Mouse (Mus musculus) midbrain, embryonic 13.5 days (tissue): ENCODE measurements around the gene Map3k6. TPM values are rescaled to one million over a fixed set of nuclear protein-coding genes. Genes with fewer than 3 reads are reported as not detected.
A peak's percentile ranks its signal among the peaks of the same experiment; 100 is the strongest.

Source experiments
- ATAC-seq: fragments of 200-750 bp; cut with Nextera tagmentation; 2 replicates; pipeline ENCODE4 v1.8.0; 2017; ENCODE audit warnings: mild to moderate bottlenecking, moderate TSS enrichment, moderate library complexity
- H3K27ac ChIP-seq: fragments of 300-500 bp; sonication (generic); 2 replicates; pipeline ENCODE4 v1.5.1; 2015; ENCODE audit warnings: inconsistent platforms, mild to moderate bottlenecking, moderate library complexity
- H3K27me3 ChIP-seq: fragments of 300-500 bp; sonication (generic); 2 replicates; pipeline ENCODE4 v1.6.1; 2015; ENCODE audit warnings: mild to moderate bottlenecking, inconsistent platforms
- H3K36me3 ChIP-seq: fragments of 300-500 bp; sonication (generic); 2 replicates; pipeline ENCODE4 v1.6.1; 2015; ENCODE audit warnings: mild to moderate bottlenecking, inconsistent platforms
- H3K4me1 ChIP-seq: fragments of 300-500 bp; sonication (generic); replicated peaks from 2 replicates; pipeline ENCODE4 v1.6.1; 2015; ENCODE audit warnings: inconsistent platforms
- H3K4me2 ChIP-seq: fragments of 300-500 bp; sonication (generic); replicated peaks from 2 replicates; pipeline ENCODE4 v1.6.1; 2015; ENCODE audit warnings: moderate library complexity, mild to moderate bottlenecking, inconsistent platforms
- H3K4me3 ChIP-seq: fragments of 300-500 bp; sonication (generic); replicated peaks from 2 replicates; pipeline ENCODE4 v1.5.1; 2015; ENCODE audit warnings: mild to moderate bottlenecking, inconsistent platforms
- H3K9ac ChIP-seq: fragments of 300-500 bp; sonication (generic); replicated peaks from 2 replicates; pipeline ENCODE4 v1.6.1; 2015; ENCODE audit warnings: mild to moderate bottlenecking, inconsistent platforms
- H3K9me3 ChIP-seq: fragments of 300-500 bp; sonication (generic); 2 replicates; pipeline ENCODE4 v1.6.1; 2016; ENCODE audit warnings: mild to moderate bottlenecking, inconsistent platforms
- WGBS: fragments of 180-500 bp; shearing (Covaris S2); methylation state at CpG from one replicate; pipeline ENCODE4 v1.1.7; 2015; 5-methylcytosine and 5-hydroxymethylcytosine counted together
- microRNA-seq: library from miRNA; unstranded; fragments of <30 nt; microRNA quantifications from one replicate; pipeline ENCODE4, GENCODE M21; 2016
- polyA plus RNA-seq: library from polyadenylated mRNA; unstranded; fragments of >200 nt; fragmentation: Nextera tagmentation; extraction: Ambion mirVana; gene quantifications from 2 replicates; pipeline ENCODE4 v1.2.1, GENCODE M21; 2015

Gene Map3k6
- polyA plus RNA-seq, 1 experiment from 2014 or later: 2.3 TPM

DNA sequence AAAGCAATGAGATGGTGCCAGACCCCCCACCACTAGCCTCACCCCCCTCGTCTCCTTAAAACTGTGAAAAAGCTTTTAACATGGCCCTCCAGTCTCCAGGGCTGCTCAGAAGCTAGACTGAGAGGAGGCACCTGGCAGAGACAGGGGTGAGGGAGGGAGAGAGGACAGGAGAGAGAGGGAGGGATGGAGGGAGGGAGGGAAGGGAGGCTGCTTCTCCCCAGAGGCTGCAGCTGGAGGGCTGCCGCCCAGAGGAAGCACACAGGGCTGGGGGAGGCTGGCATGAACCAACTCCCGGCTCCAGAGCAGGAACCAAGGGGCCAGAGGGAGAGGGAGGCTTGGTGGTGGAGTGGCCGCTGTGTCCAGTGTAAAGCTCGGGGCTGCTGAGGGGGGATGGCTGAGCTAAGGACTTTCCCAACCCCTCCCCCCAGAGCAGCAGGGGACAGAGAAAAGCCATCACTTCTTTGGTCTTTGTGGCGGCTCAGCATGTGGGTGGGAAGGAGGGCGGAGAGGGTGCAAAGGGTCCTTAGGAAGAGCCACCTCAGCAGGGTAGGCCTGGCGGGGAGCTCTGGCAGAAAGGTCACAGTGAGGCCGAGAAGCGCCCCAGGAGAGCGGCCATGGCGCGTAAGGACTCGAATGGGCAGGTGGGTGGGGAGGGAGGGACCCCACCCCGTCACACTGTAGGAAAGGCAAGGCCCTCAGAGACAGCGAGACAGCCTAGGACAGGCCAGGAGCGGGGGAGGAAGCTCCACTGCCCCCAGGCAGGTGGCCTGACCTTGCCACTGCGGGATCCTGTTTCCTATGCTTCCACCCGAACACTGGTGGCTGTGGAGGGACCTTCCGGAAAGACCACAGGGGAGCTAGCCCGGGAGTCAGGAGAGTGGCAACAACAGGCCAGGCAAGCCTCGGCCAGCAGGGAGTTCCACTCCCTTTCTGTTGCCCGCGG is 52.6 kb downstream of the Map3k6 start:
- WGBS: 10% methylated on average over 24 of the region's 24 CpGs
- H3K27ac ChIP-seq: peak overlapping the region; percentile 52
- H3K4me3 ChIP-seq: no peak overlapping the region
- H3K4me1 ChIP-seq: peaks cover 34% of the 10 kb centered on the region
- H3K4me2 ChIP-seq: peak overlapping the region; percentile 9; the same call in 1 of the 2 replicates
- H3K27me3 ChIP-seq: peaks cover 6% of the 10 kb centered on the region; the same call in 1 of the 2 replicates
- peak; percentile 46; the same call in 1 of the 2 replicates for ATAC-seq
- peak overlapping the region; percentile 44; the same call in 1 of the 2 replicates for H3K9ac ChIP-seq
- H3K36me3 ChIP-seq: peaks cover 38% of the 10 kb centered on the region
- no peaks in the 10 kb centered on the region for H3K9me3 ChIP-seq

DNA sequence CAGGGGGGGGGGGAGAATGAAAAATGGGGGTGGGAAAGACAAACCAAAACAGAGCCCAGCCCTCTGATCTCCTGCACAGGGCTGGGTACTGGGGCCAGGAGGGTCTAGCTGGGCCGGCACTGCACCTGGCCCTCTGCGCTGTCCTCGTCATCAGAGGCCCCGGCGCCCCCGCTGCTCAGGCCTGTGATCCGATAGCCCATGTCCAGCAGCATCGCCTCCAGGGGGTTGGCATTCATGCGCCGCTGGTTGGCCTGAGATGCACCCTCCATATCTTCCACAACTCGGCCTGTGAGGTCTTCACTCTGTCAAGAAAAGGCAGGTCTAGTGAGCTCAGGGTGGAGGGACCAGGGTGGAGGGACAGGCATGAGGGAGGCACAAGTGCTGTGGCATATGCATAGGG is 53.5 kb downstream of the Map3k6 start:
- whole genome bisulfite sequencing: 33% methylated on average over 11 of the region's 11 CpGs
- peaks cover 6% of the 10 kb centered on the region; the same call in 1 of the 2 replicates for H3K27me3 ChIP-seq
- peak overlapping the region; percentile 44; the same call in 1 of the 2 replicates for H3K9ac ChIP-seq

DNA sequence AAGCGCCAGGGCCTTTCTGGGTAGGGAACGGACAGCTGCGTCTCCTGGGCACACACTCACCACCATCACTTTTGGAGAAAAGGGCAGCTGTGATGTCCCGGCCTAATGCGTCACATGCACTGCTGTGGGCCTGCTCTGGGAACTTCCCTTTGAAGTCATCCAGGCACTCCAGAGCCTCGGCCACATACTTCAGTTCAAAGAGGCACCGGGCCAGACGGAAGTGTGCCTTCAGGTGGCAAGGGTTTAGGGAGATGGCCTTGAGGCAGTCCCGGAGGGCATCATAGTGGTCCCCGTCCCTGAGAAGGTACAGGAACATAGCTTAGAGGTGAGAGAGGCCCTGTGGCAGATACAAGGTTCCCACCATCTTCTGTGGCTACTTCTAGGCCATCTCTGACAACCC is 56.7 kb downstream of the Map3k6 start:
- Histone ChIP-seq H3K36me3 (peaks cover 61% of the 10 kb centered on the region), H3K4me2 (no peak overlapping the region), H3K27me3 (peaks cover 6% of the 10 kb centered on the region; the same call in 1 of the 2 replicates), H3K9me3 (no peaks in the 10 kb centered on the region), H3K4me1 (peaks cover 50% of the 10 kb centered on the region), H3K9ac (0 out of 2 replicates have a peak overlapping the region, but pooled peaks have one; percentile 16), H3K4me3 (no peak overlapping the region), H3K27ac (no peak overlapping the region)
- 75% methylated on average over 10 of the region's 10 CpGs for WGBS
- ATAC-seq: 0 out of 2 replicates have a peak, but pooled peaks have one; percentile 2

More for the DNA sequence above, 53.5 kb downstream of the Map3k6 start:
- H3K9me3 ChIP-seq: no peaks in the 10 kb centered on the region
- ATAC-seq: no peak
- peaks cover 43% of the 10 kb centered on the region for H3K4me1 ChIP-seq
- no peak overlapping the region for H3K4me2 ChIP-seq
- H3K27ac ChIP-seq: no peak overlapping the region
- H3K4me3 ChIP-seq: no peak overlapping the region
- peaks cover 38% of the 10 kb centered on the region for H3K36me3 ChIP-seq

DNA sequence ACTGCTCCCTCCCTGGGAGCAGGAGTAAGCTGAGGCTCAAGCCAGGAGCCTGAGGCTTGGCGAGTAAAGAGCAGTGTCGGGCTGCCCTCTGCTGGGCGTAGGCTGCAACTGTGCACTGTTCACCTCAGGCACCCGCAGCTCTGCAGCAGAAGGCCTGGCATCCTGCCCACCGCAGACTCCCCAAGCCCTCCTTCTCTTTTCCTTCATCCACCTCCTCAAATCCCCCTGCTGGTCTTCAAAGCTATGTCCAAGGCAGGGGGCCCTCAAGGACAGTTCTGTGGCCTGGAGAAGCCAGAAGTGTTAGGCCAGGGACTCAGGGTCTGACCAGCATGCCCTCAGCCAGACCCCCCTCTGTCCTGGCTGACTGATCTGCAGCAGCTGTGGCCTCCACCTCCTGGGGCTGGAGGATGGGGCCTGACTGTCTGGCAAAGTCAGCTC is 57.2 kb downstream of the Map3k6 start:
- 0 out of 2 replicates have a peak overlapping the region, but pooled peaks have one; percentile 42 for H3K9ac ChIP-seq
- 7% methylated on average over 5 of the region's 5 CpGs for WGBS
- H3K27me3 ChIP-seq: peaks cover 6% of the 10 kb centered on the region; the same call in 1 of the 2 replicates
- H3K27ac ChIP-seq: peak overlapping the region; percentile 64
- H3K4me3 ChIP-seq: no peak overlapping the region
- H3K36me3 ChIP-seq: peaks cover 64% of the 10 kb centered on the region
- H3K9me3 ChIP-seq: no peaks in the 10 kb centered on the region
- ATAC-seq: peak; percentile 88
- peaks cover 47% of the 10 kb centered on the region for H3K4me1 ChIP-seq
- no peak overlapping the region for H3K4me2 ChIP-seq

DNA sequence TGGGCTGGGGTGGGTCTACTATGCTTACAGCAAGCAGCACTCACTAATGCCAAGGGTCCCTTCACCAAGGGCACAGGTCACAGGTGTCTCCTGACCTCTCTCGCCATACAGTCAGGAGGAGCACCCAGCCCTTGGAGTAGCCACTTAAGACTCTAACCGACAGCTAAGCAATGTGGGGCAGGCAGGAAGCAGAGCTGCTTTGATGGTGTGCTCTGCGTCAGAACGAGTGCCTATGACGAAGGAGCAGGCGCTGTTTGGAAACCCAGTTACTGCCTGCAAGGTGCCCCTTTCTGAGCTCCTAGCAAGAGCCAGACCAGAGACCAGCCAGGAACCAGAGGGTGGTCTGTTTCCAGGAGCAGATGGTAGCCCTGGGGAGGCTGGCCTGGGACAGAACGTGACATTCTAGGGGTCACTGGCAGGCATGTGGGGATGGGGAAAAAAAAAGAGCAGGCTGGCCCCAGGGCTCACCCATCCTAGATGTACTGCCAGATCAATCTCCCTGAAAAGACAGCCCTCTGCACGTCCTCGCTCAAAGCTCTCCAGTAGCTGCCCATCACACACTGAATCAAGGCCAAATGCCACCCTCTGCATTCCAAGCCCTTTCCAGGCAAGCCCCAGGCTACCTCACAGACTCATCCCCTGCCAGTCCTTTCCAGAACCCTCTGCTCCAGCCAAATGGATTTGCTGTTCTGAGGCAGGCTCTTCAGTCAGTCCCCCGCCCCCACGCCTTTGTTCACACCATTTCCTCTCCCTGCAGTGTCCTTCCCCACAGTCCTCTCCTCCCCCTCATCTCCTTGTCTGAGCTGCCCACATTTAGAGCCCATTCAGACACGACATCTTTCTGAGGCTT is 58.1 kb downstream of the Map3k6 start:
- no peak overlapping the region for H3K4me2 ChIP-seq
- H3K27me3 ChIP-seq: peaks cover 6% of the 10 kb centered on the region; the same call in 1 of the 2 replicates
- peak overlapping the region; percentile 36; the same call in 1 of the 2 replicates for H3K9ac ChIP-seq
- no peak for ATAC-seq
- H3K4me3 ChIP-seq: no peak overlapping the region
- peaks cover 38% of the 10 kb centered on the region for H3K4me1 ChIP-seq
- H3K27ac ChIP-seq: peak overlapping the region; percentile 64
- H3K9me3 ChIP-seq: no peaks in the 10 kb centered on the region
- peaks cover 71% of the 10 kb centered on the region for H3K36me3 ChIP-seq
- 42% methylated on average over 12 of the region's 12 CpGs for WGBS

DNA sequence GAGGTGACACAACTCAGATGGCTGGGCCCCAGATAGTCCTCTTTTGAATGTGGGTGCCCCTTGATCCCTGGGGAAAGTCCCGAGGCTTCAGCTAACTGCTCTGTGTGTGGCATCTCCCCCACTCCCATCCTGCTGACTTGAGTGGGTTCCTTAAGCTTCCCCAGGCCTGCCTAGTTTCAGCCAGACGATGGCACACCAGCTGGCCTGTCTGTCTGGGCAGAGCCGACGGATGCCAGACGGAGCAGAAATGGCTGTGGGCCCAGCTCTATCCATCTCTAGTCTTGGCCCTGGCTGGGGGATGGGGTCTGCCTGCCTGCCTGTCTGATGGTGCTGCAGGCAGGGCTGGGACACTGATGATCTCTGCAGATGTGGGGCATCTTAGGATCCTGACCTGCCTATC is 59.1 kb downstream of the Map3k6 start:
- Histone ChIP-seq H3K4me2 (no peak overlapping the region), H3K4me3 (no peak overlapping the region), H3K27me3 (no peaks in the 10 kb centered on the region), H3K4me1 (peaks cover 31% of the 10 kb centered on the region), H3K36me3 (peaks cover 71% of the 10 kb centered on the region), H3K9me3 (no peaks in the 10 kb centered on the region), H3K9ac (0 out of 2 replicates have a peak overlapping the region, but pooled peaks have one; percentile 32), H3K27ac (peak overlapping the region; percentile 64)
- 70% methylated on average over 5 of the region's 5 CpGs for WGBS
- no peak for ATAC-seq

DNA sequence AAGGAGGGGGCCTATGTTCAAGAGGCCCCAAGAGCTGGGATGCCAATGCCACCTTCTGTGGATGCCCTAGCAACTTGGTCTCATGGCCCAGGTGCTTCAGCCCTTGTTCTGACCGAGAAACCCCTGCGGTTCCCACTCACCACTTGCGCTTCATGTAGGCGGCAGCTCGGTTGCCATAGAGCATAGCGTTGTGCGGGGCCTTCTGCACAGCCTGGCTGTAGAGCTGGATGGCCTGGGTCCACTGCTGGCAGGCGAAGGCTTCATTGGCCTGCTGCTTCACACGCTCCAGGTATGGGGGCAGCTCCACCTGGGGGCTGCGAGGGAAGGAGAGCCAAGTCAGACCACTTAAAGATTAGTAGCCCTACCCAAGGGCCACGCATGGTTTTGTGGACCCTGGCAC is 59.8 kb downstream of the Map3k6 start:
- Histone ChIP-seq H3K36me3 (peaks cover 68% of the 10 kb centered on the region), H3K9ac (no peak overlapping the region), H3K4me2 (no peak overlapping the region), H3K9me3 (no peaks in the 10 kb centered on the region), H3K27ac (no peak overlapping the region), H3K4me3 (no peak overlapping the region), H3K27me3 (no peaks in the 10 kb centered on the region), H3K4me1 (peaks cover 31% of the 10 kb centered on the region)
- 91% methylated on average over 11 of the region's 11 CpGs for WGBS
- no peak for ATAC-seq

DNA sequence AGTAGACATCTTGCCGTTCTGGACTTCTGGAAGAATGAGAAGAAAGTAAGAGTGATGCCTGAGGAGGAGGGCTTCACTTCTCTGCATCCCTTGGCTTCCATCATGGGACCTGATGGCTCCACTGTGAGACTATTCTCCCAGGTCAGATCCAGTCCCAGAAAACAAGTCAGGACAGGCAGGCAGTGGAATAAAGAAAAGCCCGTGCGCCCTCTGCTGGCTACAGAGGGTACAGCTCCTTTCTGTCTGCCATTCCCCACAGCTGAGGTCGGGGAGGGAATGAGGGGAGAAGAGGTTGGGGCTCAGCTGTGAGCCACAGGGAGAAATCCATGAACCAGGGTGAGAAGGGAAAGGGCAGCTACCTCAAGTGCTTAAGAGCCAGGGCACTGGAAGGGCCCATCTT is 61.2 kb downstream of the Map3k6 start:
- 23% methylated on average over 4 of the region's 4 CpGs for WGBS
- Histone ChIP-seq H3K9me3 (no peaks in the 10 kb centered on the region), H3K27me3 (no peaks in the 10 kb centered on the region), H3K4me2 (no peak overlapping the region), H3K36me3 (peaks cover 59% of the 10 kb centered on the region), H3K4me1 (peaks cover 31% of the 10 kb centered on the region), H3K9ac (no peak overlapping the region), H3K27ac (0 out of 2 replicates have a peak overlapping the region, but pooled peaks have one; percentile 14), H3K4me3 (no peak overlapping the region)
- no peak for ATAC-seq

Small RNAs within 50 kb of the gene (microRNA-seq; reads per million reads assigned to microRNA genes)
- gene Mir7017: 0.82 reads per million

Other genes starting within 250 kb of the Map3k6 start
- 10.4 and 12.6 TPM in 2 replicates for gene Ahdc1, start 229.6 kb upstream of the Map3k6 start, polyA plus RNA-seq
- 28.8 and 34.2 TPM in 2 replicates for gene Wasf2, start 110.3 kb upstream of the Map3k6 start, polyA plus RNA-seq
- 0.67 and 1.3 TPM in 2 replicates for gene Cd164l2, start 28.7 kb upstream of the Map3k6 start, polyA plus RNA-seq
- 0.22 and 0.67 TPM in 2 replicates for gene Gpr3, start 28.3 kb upstream of the Map3k6 start, polyA plus RNA-seq
- 0.40 and 0.66 TPM in 2 replicates for gene Sytl1, start 22.3 kb downstream of the Map3k6 start, polyA plus RNA-seq
- gene Tmem222, start 37.0 kb downstream of the Map3k6 start, polyA plus RNA-seq: 103 TPM in 2 replicates
- 18.2 and 21.8 TPM in 2 replicates for gene Wdtc1, start 112.7 kb downstream of the Map3k6 start, polyA plus RNA-seq
- gene Slc9a1, start 128.9 kb downstream of the Map3k6 start, polyA plus RNA-seq: 6.8 and 7.9 TPM in 2 replicates
- 0.17 and 0.31 TPM in 2 replicates for gene Tent5b, start 239.3 kb downstream of the Map3k6 start, polyA plus RNA-seq